Mouse (Mus musculus): ENCODE measurements around the gene Trim80.
A peak's percentile ranks its signal among the peaks of the same experiment; 100 is the strongest.
"Not testable (repeated sequence)": the region's sequence is repeated elsewhere in the genome, so short reads cannot be mapped to it uniquely, and the experiment has no call there.

Gene Trim80

GRCm38 (mm10) chr11:115429307-115429706 is 11.0 kb upstream of the Trim80 start:
- DNase-seq (ENCODE audit: low spot score): no peak

- DNase-seq (ENCODE audit: low spot score): no peak
Measured at GRCm38 (mm10) chr11:115430561-115430960, 9.8 kb upstream of the Trim80 start.

- no peak for DNase-seq (ENCODE audit: low spot score)
Measured at GRCm38 (mm10) chr11:115432814-115433213, 7.5 kb upstream of the Trim80 start.

- no peak for DNase-seq (ENCODE audit: low spot score)
Measured at GRCm38 (mm10) chr11:115433342-115433741, 7.0 kb upstream of the Trim80 start.

GRCm38 (mm10) chr11:115435596-115436337 is 4.6 kb upstream of the Trim80 start:
- DNase-seq (ENCODE audit: low spot score): peak; percentile 64

- no peak for DNase-seq (ENCODE audit: low spot score)
Measured at GRCm38 (mm10) chr11:115437571-115438122, 2.7 kb upstream of the Trim80 start.

GRCm38 (mm10) chr11:115439326-115439725 is 1.0 kb upstream of the Trim80 start:
- no peak for DNase-seq (ENCODE audit: low spot score)

- DNase-seq (ENCODE audit: low spot score): no peak
Measured at GRCm38 (mm10) chr11:115441417-115441816, 1.1 kb downstream of the Trim80 start.

- DNase-seq (ENCODE audit: low spot score): no peak
Measured at GRCm38 (mm10) chr11:115446906-115447305, 6.6 kb downstream of the Trim80 start.

- DNase-seq (ENCODE audit: low spot score): no peak
Measured at GRCm38 (mm10) chr11:115447321-115447885, 7.1 kb downstream of the Trim80 start.

- DNase-seq (ENCODE audit: low spot score): no peak
Measured at GRCm38 (mm10) chr11:115448075-115448474, 7.7 kb downstream of the Trim80 start.

GRCm38 (mm10) chr11:115448998-115449397 is 8.7 kb downstream of the Trim80 start:
- no peak for DNase-seq (ENCODE audit: low spot score)

- no peak for DNase-seq (ENCODE audit: low spot score)
Measured at GRCm38 (mm10) chr11:115450176-115450575, 9.8 kb downstream of the Trim80 start.

- peak; percentile 24 for DNase-seq (ENCODE audit: low spot score)
Measured at GRCm38 (mm10) chr11:115451781-115452241, 11.5 kb downstream of the Trim80 start.

- peak; percentile 42 for DNase-seq (ENCODE audit: low spot score)
Measured at GRCm38 (mm10) chr11:115452281-115452860, 12.0 kb downstream of the Trim80 start.

GRCm38 (mm10) chr11:115453306-115453705 is 13.0 kb downstream of the Trim80 start:
- no peak for DNase-seq (ENCODE audit: low spot score)

GRCm38 (mm10) chr11:115454822-115455221 is 14.5 kb downstream of the Trim80 start:
- DNase-seq (ENCODE audit: low spot score): not testable (repeated sequence)

GRCm38 (mm10) chr11:115455619-115456018 is 15.3 kb downstream of the Trim80 start:
- no peak for DNase-seq (ENCODE audit: low spot score)

GRCm38 (mm10) chr11:115456182-115456581 is 15.8 kb downstream of the Trim80 start:
- no peak for DNase-seq (ENCODE audit: low spot score)

- peak; percentile 37 for DNase-seq (ENCODE audit: low spot score)
Measured at GRCm38 (mm10) chr11:115457405-115457804, 17.1 kb downstream of the Trim80 start.

- DNase-seq (ENCODE audit: low spot score): no peak
Measured at GRCm38 (mm10) chr11:115460976-115461375, 20.6 kb downstream of the Trim80 start.

GRCm38 (mm10) chr11:115461846-115462242 is 21.5 kb downstream of the Trim80 start:
- DNase-seq (ENCODE audit: low spot score): no peak

All from MN1 (cell line).